Mouse (Mus musculus): ENCODE measurements around the gene Tmbim6. TPM values are rescaled to one million over a fixed set of nuclear protein-coding genes. Genes with fewer than 3 reads are reported as not detected.

Tmbim6 gene
- total and polyA plus RNA-seq, 3 experiments = 207 to 334 (median 253) TPM

GRCm38 (mm10) chr15:99386796-99387195 is 5.9 kb upstream of the Tmbim6 start:
- no peaks in the 10 kb centered on the region for H3K4me1 ChIP-seq (ENCODE audit: control insufficient read depth, insufficient read depth, low read length)
- H3K4me3 ChIP-seq = no peak overlapping the region
- no peak for DNase-seq
- no peaks in the 10 kb centered on the region for H3K27me3 ChIP-seq (ENCODE audit: control insufficient read depth, insufficient read depth, low read length)
- no peaks in the 10 kb centered on the region for H3K36me3 ChIP-seq (ENCODE audit: control insufficient read depth, insufficient read depth, low read length)
- no peak overlapping the region for H3K9ac ChIP-seq (ENCODE audit: low read depth, low read length)
- intact Hi-C loops (cut with DNase I) = no loop called here
- no peak for TF ChIP-seq CTCF (IDR thresholded peaks at IDR 0.05)
- TF ChIP-seq POLR2A (IDR thresholded peaks at IDR 0.05; ENCODE audit: insufficient read depth, low read depth, low read length) = no peak
- TF ChIP-seq EP300 (IDR thresholded peaks at IDR 0.05; ENCODE audit: insufficient read depth, low read depth, low read length) = no peak
- H3K27ac ChIP-seq = no peak overlapping the region
- WGBS = 80% methylated on average over 3 of the region's 3 CpGs
- no peaks in the 10 kb centered on the region for H3K79me2 ChIP-seq (replicated peaks; ENCODE audit: control insufficient read depth, insufficient read depth, low read length)

GRCm38 (mm10) chr15:99387976-99388375 is 4.7 kb upstream of the Tmbim6 start:
- Histone ChIP-seq H3K36me3 (ENCODE audit: control insufficient read depth, insufficient read depth, low read length) (no peaks in the 10 kb centered on the region), H3K4me1 (ENCODE audit: control insufficient read depth, insufficient read depth, low read length) (peaks cover 1% of the 10 kb centered on the region; the same call in 1 of the 2 replicates), H3K9ac (ENCODE audit: low read depth, low read length) (no peak overlapping the region), H3K79me2 (replicated peaks; ENCODE audit: control insufficient read depth, insufficient read depth, low read length) (no peaks in the 10 kb centered on the region), H3K4me3 (no peak overlapping the region), H3K27ac (no peak overlapping the region), H3K27me3 (ENCODE audit: control insufficient read depth, insufficient read depth, low read length) (no peaks in the 10 kb centered on the region)
- TF ChIP-seq POLR2A (IDR thresholded peaks at IDR 0.05; ENCODE audit: insufficient read depth, low read depth, low read length) = no peak
- no peak for TF ChIP-seq CTCF (IDR thresholded peaks at IDR 0.05)
- no peak for TF ChIP-seq EP300 (IDR thresholded peaks at IDR 0.05; ENCODE audit: insufficient read depth, low read depth, low read length)
- intact Hi-C loops (cut with DNase I) = no loop called here
- no peak for DNase-seq
- WGBS = 70% methylated on average over 4 of the region's 4 CpGs

- TF ChIP-seq EP300 (IDR thresholded peaks at IDR 0.05; ENCODE audit: insufficient read depth, low read depth, low read length) (no peak), POLR2A (IDR thresholded peaks at IDR 0.05; ENCODE audit: insufficient read depth, low read depth, low read length) (no peak), CTCF (IDR thresholded peaks at IDR 0.05) (no peak)
- Histone ChIP-seq H3K79me2 (replicated peaks; ENCODE audit: control insufficient read depth, insufficient read depth, low read length) (peaks cover 3% of the 10 kb centered on the region), H3K4me1 (ENCODE audit: control insufficient read depth, insufficient read depth, low read length) (peaks cover 7% of the 10 kb centered on the region), H3K4me3 (no peak overlapping the region), H3K27ac (no peak overlapping the region), H3K27me3 (ENCODE audit: control insufficient read depth, insufficient read depth, low read length) (no peaks in the 10 kb centered on the region), H3K9ac (ENCODE audit: low read depth, low read length) (no peak overlapping the region), H3K36me3 (ENCODE audit: control insufficient read depth, insufficient read depth, low read length) (peaks cover 6% of the 10 kb centered on the region)
- intact Hi-C loops (cut with DNase I) = no loop called here
- 34% methylated on average over 7 of the region's 7 CpGs for WGBS
- DNase-seq = no peak
These were observed 1.9 kb upstream of the Tmbim6 start for GRCm38 (mm10) chr15:99390472-99391401.

GRCm38 (mm10) chr15:99391975-99392374 is 707 bp upstream of the Tmbim6 start:
- peaks cover 15% of the 10 kb centered on the region for H3K4me1 ChIP-seq (ENCODE audit: control insufficient read depth, insufficient read depth, low read length)
- peak overlapping the region; percentile 71 for H3K27ac ChIP-seq
- intact Hi-C loops (cut with DNase I) = no loop called here
- DNase-seq = no peak
- H3K79me2 ChIP-seq (replicated peaks; ENCODE audit: control insufficient read depth, insufficient read depth, low read length) = peaks cover 5% of the 10 kb centered on the region
- H3K36me3 ChIP-seq (ENCODE audit: control insufficient read depth, insufficient read depth, low read length) = peaks cover 10% of the 10 kb centered on the region
- H3K9ac ChIP-seq (ENCODE audit: low read depth, low read length) = no peak overlapping the region
- no peak overlapping the region; the same call in 1 of the 2 replicates for H3K4me3 ChIP-seq
- no peaks in the 10 kb centered on the region for H3K27me3 ChIP-seq (ENCODE audit: control insufficient read depth, insufficient read depth, low read length)
- 86% methylated on average over 6 of the region's 6 CpGs for WGBS
- TF ChIP-seq POLR2A (IDR thresholded peaks at IDR 0.05; ENCODE audit: insufficient read depth, low read depth, low read length) = no peak
- TF ChIP-seq EP300 (IDR thresholded peaks at IDR 0.05; ENCODE audit: insufficient read depth, low read depth, low read length) = no peak
- TF ChIP-seq CTCF (IDR thresholded peaks at IDR 0.05) = no peak

- H3K4me3 ChIP-seq = peak overlapping the region; percentile 93
- under 1% methylated on average over 24 of the region's 24 CpGs for WGBS
- peak overlapping the region; percentile 98 for H3K27ac ChIP-seq
- H3K4me1 ChIP-seq (ENCODE audit: control insufficient read depth, insufficient read depth, low read length) = peaks cover 22% of the 10 kb centered on the region
- intact Hi-C loops (cut with DNase I) = no loop called here
- peak in 1 of 2 experiments; percentile 79 for DNase-seq
- TF ChIP-seq POLR2A (IDR thresholded peaks at IDR 0.05; ENCODE audit: insufficient read depth, low read depth, low read length) (no peak), CTCF (IDR thresholded peaks at IDR 0.05) (no peak), EP300 (IDR thresholded peaks at IDR 0.05; ENCODE audit: insufficient read depth, low read depth, low read length) (no peak)
- peak overlapping the region; percentile 79 for H3K9ac ChIP-seq (ENCODE audit: low read depth, low read length)
- no peaks in the 10 kb centered on the region for H3K27me3 ChIP-seq (ENCODE audit: control insufficient read depth, insufficient read depth, low read length)
- H3K36me3 ChIP-seq (ENCODE audit: control insufficient read depth, insufficient read depth, low read length) = peaks cover 11% of the 10 kb centered on the region
- peaks cover 6% of the 10 kb centered on the region for H3K79me2 ChIP-seq (replicated peaks; ENCODE audit: control insufficient read depth, insufficient read depth, low read length)
These were observed 937 bp downstream of the Tmbim6 start for GRCm38 (mm10) chr15:99393386-99394252.
